Mouse (Mus musculus) central nervous system, embryonic 14 days (tissue): ENCODE measurements around the gene Serpinb6b. TPM values are rescaled to one million over a fixed set of nuclear protein-coding genes. Genes with fewer than 3 reads are reported as not detected.

Source experiments
- polyA plus RNA-seq: library from polyadenylated mRNA; depleted of rRNA; stranded (reverse); fragments of >200 nt; gene quantifications from 2 replicates; pipeline ENCODE4 v1.2.3, GENCODE M21; 2012; rRNA removed

The Serpinb6b gene
- 1.4 TPM in 2 replicates for polyA plus RNA-seq

GRCm38 (mm10) chr13:32964989-32965811 lies at the start of gene Serpinb6b:
Gene Serpinb6b (plus strand): TSS chr13:32965209.

GRCm38 (mm10) chr13:33002950-33003349 lies 37.9 kb downstream of the Serpinb6b start, which contains the start of gene Serpinb9:
Gene Serpinb9 (plus strand): TSS chr13:33003250.

GRCm38 (mm10) chr13:33027244-33027643 lies 62.2 kb downstream of the Serpinb6b start, which contains the start of gene Serpinb9b:
Gene Serpinb9b (plus strand): TSS chr13:33027416.

Other genes starting within 250 kb of the Serpinb6b start
- gene Mylk4, start 181.3 kb upstream of the Serpinb6b start, polyA plus RNA-seq: 0.31 and 2.7 TPM in 2 replicates
- 58.0 and 60.3 TPM in 2 replicates for gene Wrnip1, start 163.2 kb upstream of the Serpinb6b start, polyA plus RNA-seq
- 0.61 and 1.2 TPM in 2 replicates for gene D930007J09Rik, start 162.4 kb upstream of the Serpinb6b start, polyA plus RNA-seq
- 1.4 and 2.2 TPM in 2 replicates for gene Serpinb1a, start 114.0 kb upstream of the Serpinb6b start, polyA plus RNA-seq
- 0.05 TPM in 1 of 2 replicates, not detected in the other for gene Serpinb1c, start 67.0 kb upstream of the Serpinb6b start, polyA plus RNA-seq
- gene Serpinb9, start 38.0 kb downstream of the Serpinb6b start, polyA plus RNA-seq: 1.2 and 1.9 TPM in 2 replicates
- 0.21 and 0.22 TPM in 2 replicates for gene Serpinb9b, start 62.2 kb downstream of the Serpinb6b start, polyA plus RNA-seq
- gene Serpinb1b, start 113.4 kb downstream of the Serpinb6b start, polyA plus RNA-seq: 2.6 and 3.7 TPM in 2 replicates
- gene Serpinb9c, start 194.5 kb downstream of the Serpinb6b start, polyA plus RNA-seq: not detected in 2 replicates
- gene Serpinb9d, start 227.8 kb downstream of the Serpinb6b start, polyA plus RNA-seq: not detected in 2 replicates